Mouse (Mus musculus) G1E (cell line): ENCODE results near the gene Gzmk.

Source experiments
- CTCF ChIP-seq: IDR thresholded peaks from 2 replicates; pipeline ENCODE4 v1.5.1; 2012; ENCODE audit warnings: low read depth, low read length, inconsistent platforms, mixed read lengths
- GATA1 ChIP-seq: IDR thresholded peaks from 2 replicates; pipeline ENCODE4 v1.6.1; 2012; ENCODE audit warnings: borderline replicate concordance, low read length, inconsistent platforms, mixed read lengths
- GATA2 ChIP-seq: IDR thresholded peaks from 2 replicates; pipeline ENCODE4 v1.6.1; 2012; ENCODE audit warnings: low read depth, low read length, inconsistent platforms, borderline replicate concordance
- POLR2AphosphoS5 ChIP-seq: IDR thresholded peaks from 2 replicates; pipeline ENCODE4 v1.6.1; 2012; ENCODE audit warnings: low read depth, low read length, inconsistent platforms; ENCODE audit not compliant: insufficient replicate concordance
- TAL1 ChIP-seq: conservative IDR thresholded peaks from 2 replicates; pipeline ENCODE4 v1.6.1; 2012; ENCODE audit warnings: low read depth, low read length, inconsistent platforms, mixed read lengths

- TF ChIP-seq TAL1 (no peak), CTCF (no peak), GATA1 (no peak), GATA2 (no peak), POLR2AphosphoS5 (no peak)
Observed at GRCm38 (mm10) chr13:113259237-113259636, 33.5 kb upstream of the Gzmk start.
